Mouse (Mus musculus): Measurements from ENCODE around the gene Yeats2.

Gene Yeats2

DNA sequence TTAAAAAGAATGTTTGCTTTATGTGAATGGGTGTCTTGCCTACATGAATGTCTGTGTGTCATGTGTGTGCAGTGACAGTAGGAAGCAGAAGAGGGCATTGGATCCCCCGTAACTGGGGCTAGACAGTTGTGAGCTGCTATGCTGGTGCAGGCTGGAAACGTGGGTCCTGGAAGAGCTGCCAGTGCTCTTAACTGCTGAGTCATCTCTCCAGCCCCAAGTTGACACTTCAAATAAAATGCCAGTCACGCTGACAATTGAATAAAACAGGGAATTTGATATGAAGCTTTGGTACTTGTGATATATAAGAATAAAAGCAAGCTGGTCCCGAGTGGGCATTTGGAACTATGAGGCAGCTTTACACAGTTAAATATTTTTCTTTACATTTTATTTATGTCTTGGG lies 139.4 kb downstream of the Yeats2 start:
- DNase-seq (ENCODE audit: low spot score): no peak
